Mouse (Mus musculus): ENCODE measurements at regions not wholly inside any gene's neighbourhood (a gene's known extent, or its start where the extent isn't known, plus 50 kb on each side); places are given as distances from the start of the nearest gene placed in this dataset.

DNA sequence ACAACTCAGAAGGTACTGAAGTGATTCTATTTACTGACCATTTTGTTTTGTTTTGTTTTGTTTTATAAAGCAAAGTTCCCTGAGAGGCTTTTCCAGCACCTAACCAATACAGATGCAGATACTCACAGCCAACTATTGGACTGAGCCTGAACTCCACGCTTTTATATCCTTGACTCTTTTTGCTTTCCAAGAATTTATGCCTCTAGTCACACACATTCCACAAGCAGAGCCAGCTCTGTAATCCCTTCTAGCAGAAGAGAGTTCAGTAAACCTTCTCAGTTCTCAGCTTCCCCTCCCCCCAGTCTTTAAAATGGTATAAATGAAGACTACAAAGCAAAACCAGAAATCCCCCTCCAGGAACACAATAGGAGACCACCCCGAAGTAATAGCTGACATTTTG lies 269.0 kb upstream of the 1700003H04Rik start:
- H3K4me1 ChIP-seq (ENCODE audit: control insufficient read depth, insufficient read depth, low read depth, low read length) = no peaks in the 10 kb centered on the region
- WGBS = 74% methylated on average over 2 of the region's 2 CpGs
- ATAC-seq = no peak
- no peak overlapping the region for H3K9ac ChIP-seq (ENCODE audit: low read depth, low read length)
- H3K27me3 ChIP-seq (replicated peaks; ENCODE audit: control insufficient read depth, insufficient read depth, low read length) = no peaks in the 10 kb centered on the region
- H3K9me3 ChIP-seq (ENCODE audit: control insufficient read depth, low read length) = no peaks in the 10 kb centered on the region
- H3K27ac ChIP-seq (ENCODE audit: low read depth, low read length) = no peak overlapping the region
- H3K4me3 ChIP-seq (ENCODE audit: low read length) = no peak overlapping the region
- no peaks in the 10 kb centered on the region for H3K36me3 ChIP-seq (ENCODE audit: control insufficient read depth, insufficient read depth, low read length)
- no peak overlapping the region for H3K4me2 ChIP-seq (ENCODE audit: low read length)

DNA sequence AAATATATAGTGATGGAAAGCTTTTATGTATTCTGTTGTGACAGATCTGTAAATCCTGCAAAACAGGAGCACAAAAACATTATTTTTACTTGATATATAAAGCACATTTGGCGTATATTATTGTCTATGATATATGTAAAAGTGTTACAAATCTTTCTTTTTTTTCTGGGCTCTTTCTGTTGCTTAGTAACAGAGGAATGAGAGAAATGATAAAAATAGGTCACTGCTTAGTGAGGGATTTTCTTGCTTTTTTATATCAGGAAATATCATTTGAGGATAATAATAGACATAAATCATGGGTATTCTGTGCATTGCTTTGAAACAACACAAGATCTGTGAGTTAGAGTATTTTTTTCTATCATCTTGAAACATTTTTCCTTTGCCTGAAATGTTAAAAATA lies 239.7 kb upstream of the 1700003H04Rik start:
- 74% methylated on average over 1 of the region's 1 CpGs for WGBS
- Histone ChIP-seq H3K4me2 (ENCODE audit: low read length) (no peak overlapping the region), H3K4me3 (ENCODE audit: low read length) (no peak overlapping the region), H3K27me3 (replicated peaks; ENCODE audit: control insufficient read depth, insufficient read depth, low read length) (no peaks in the 10 kb centered on the region), H3K36me3 (ENCODE audit: control insufficient read depth, insufficient read depth, low read length) (no peaks in the 10 kb centered on the region), H3K9me3 (ENCODE audit: control insufficient read depth, low read length) (no peaks in the 10 kb centered on the region), H3K9ac (ENCODE audit: low read depth, low read length) (no peak overlapping the region), H3K27ac (ENCODE audit: low read depth, low read length) (no peak overlapping the region), H3K4me1 (ENCODE audit: control insufficient read depth, insufficient read depth, low read depth, low read length) (no peaks in the 10 kb centered on the region)
- ATAC-seq = peak; percentile 48; the same call in 1 of the 2 replicates

DNA sequence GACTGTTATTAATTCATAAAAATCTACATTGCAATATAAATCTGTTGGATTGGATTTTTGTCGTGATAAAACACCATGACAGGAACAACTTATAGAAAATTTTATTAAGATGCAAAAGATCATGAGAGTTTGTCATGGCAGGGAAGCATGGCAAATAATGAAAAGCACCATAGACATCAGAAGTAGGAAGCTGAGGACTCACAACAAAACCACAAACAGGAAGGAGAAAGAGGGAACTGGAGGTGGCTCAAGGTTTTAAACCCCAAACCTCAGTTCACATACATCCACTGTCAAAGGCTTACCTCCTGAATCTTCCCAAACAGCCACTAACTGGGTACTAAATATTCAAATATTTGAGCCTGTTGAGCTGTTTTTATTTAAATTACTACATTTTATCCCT lies 226.0 kb upstream of the 1700003H04Rik start:
- Histone ChIP-seq H3K9me3 (ENCODE audit: control insufficient read depth, low read length) (no peaks in the 10 kb centered on the region), H3K4me3 (ENCODE audit: low read length) (no peak overlapping the region), H3K27me3 (replicated peaks; ENCODE audit: control insufficient read depth, insufficient read depth, low read length) (no peaks in the 10 kb centered on the region), H3K27ac (ENCODE audit: low read depth, low read length) (no peak overlapping the region), H3K4me2 (ENCODE audit: low read length) (no peak overlapping the region), H3K9ac (ENCODE audit: low read depth, low read length) (no peak overlapping the region), H3K4me1 (ENCODE audit: control insufficient read depth, insufficient read depth, low read depth, low read length) (no peaks in the 10 kb centered on the region), H3K36me3 (ENCODE audit: control insufficient read depth, insufficient read depth, low read length) (no peaks in the 10 kb centered on the region)
- 93% methylated on average over 1 of the region's 1 CpGs for WGBS
- ATAC-seq = no peak

DNA sequence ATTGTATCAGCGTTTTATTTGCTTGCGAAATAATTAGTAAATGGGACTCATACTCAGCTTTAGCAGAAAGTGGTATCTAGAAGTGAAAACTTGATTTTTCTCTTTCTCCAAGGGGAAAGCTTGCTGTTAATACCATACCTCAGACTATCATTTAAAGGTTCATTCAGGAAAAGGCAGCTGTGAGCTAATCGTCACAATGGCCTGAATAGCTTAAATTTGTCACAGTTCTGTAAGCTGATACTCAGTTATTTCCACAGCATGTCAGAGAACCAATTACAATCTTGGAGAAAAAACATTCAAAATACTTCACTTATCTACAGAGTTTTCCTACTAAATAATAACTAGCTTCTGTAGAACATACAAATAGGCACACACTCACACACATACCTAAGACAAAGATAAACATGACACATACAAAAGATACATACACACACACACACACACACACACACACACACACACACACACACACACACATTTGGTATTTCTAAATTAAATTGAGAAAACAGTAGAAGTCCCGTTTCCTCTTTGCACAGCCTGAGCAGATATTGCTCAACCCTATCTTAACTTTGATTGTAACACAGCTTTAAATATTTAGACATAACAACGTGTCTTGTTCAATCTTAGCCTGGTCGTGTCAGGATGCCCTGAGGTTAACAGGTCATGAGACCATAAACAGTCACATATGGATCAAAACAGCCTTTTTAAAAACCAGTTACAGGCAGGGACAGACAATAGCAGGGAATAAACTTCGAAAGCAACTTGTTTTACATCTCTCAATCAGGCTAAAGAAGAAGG lies 208.5 kb upstream of the 1700003H04Rik start:
- H3K4me3 ChIP-seq (ENCODE audit: low read length) = no peak overlapping the region
- no peaks in the 10 kb centered on the region for H3K4me1 ChIP-seq (ENCODE audit: control insufficient read depth, insufficient read depth, low read depth, low read length)
- no peak overlapping the region for H3K4me2 ChIP-seq (ENCODE audit: low read length)
- no peaks in the 10 kb centered on the region for H3K36me3 ChIP-seq (ENCODE audit: control insufficient read depth, insufficient read depth, low read length)
- no peak for ATAC-seq
- WGBS = 55% methylated on average over 7 of the region's 7 CpGs
- H3K27me3 ChIP-seq (replicated peaks; ENCODE audit: control insufficient read depth, insufficient read depth, low read length) = no peaks in the 10 kb centered on the region
- H3K9me3 ChIP-seq (ENCODE audit: control insufficient read depth, low read length) = no peaks in the 10 kb centered on the region
- no peak overlapping the region for H3K9ac ChIP-seq (ENCODE audit: low read depth, low read length)
- no peak overlapping the region for H3K27ac ChIP-seq (ENCODE audit: low read depth, low read length)

DNA sequence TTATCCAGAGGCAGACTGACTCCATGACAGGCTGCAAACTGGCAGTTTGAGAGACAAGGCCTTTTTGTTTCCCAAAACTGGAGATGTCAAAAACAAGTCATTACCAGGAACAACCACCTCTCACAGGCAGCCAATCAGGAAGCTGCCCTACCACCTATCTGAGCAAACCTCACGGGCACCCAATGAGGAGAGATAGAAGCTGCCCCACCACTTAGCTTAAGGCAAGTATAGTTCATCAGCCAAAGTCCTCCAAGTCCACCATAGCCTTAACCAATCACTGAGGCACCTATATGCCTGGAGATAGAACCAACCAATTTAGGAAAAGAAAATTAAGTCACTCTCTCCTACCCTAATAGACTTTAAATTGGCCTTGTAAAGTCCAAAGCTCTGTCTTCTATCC lies 207.3 kb upstream of the 1700003H04Rik start:
- Histone ChIP-seq H3K4me2 (ENCODE audit: low read length) (no peak overlapping the region), H3K9me3 (ENCODE audit: control insufficient read depth, low read length) (no peaks in the 10 kb centered on the region), H3K9ac (ENCODE audit: low read depth, low read length) (no peak overlapping the region), H3K27me3 (replicated peaks; ENCODE audit: control insufficient read depth, insufficient read depth, low read length) (no peaks in the 10 kb centered on the region), H3K4me3 (ENCODE audit: low read length) (no peak overlapping the region), H3K27ac (ENCODE audit: low read depth, low read length) (no peak overlapping the region), H3K4me1 (ENCODE audit: control insufficient read depth, insufficient read depth, low read depth, low read length) (no peaks in the 10 kb centered on the region), H3K36me3 (ENCODE audit: control insufficient read depth, insufficient read depth, low read length) (no peaks in the 10 kb centered on the region)
- ATAC-seq = no peak
- 77% methylated on average over 1 of the region's 1 CpGs for WGBS

DNA sequence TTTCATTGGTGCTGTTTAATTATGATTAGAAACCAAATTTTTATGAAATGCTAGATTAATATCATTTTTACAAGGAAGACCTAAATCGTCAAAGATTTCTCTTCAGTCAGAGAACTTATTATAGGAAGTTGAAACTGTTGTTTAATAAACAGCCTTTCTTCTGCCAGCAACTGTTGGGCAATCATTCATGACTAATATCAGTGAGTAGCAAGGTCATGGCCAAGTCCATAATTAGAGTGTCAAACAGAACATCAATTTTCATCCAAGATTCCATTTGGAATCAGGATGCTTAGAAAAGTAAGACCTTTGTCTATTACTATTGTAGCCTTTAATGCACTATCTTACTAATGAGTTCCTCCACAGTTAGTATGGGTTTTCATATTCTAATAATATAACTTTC lies 189.4 kb upstream of the 1700003H04Rik start:
- no peaks in the 10 kb centered on the region for H3K9me3 ChIP-seq (ENCODE audit: control insufficient read depth, low read length)
- 84% methylated on average over 1 of the region's 1 CpGs for WGBS
- no peak overlapping the region for H3K4me3 ChIP-seq (ENCODE audit: low read length)
- no peak overlapping the region for H3K4me2 ChIP-seq (ENCODE audit: low read length)
- no peaks in the 10 kb centered on the region for H3K27me3 ChIP-seq (replicated peaks; ENCODE audit: control insufficient read depth, insufficient read depth, low read length)
- no peaks in the 10 kb centered on the region for H3K36me3 ChIP-seq (ENCODE audit: control insufficient read depth, insufficient read depth, low read length)
- no peaks in the 10 kb centered on the region for H3K4me1 ChIP-seq (ENCODE audit: control insufficient read depth, insufficient read depth, low read depth, low read length)
- H3K9ac ChIP-seq (ENCODE audit: low read depth, low read length) = no peak overlapping the region
- no peak for ATAC-seq
- H3K27ac ChIP-seq (ENCODE audit: low read depth, low read length) = no peak overlapping the region

DNA sequence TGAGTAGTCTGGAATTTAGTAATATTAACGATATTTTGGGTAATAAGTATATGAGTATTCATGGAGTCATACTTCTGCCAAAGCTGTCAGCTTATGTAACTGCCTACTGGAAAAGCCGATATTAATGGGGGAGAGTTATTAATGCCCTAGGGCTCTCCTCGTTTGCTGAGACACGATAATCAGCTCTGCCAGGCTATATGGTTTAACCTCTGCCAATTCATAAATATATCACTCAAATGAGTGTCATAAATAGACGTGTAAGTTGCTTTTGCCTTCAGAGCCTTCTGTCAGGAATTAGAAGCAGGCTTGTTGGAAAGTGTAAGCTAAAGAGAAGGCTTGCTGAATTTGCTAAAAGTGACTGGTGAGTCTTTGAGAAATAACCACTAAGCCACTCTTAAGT lies 188.4 kb upstream of the 1700003H04Rik start:
- Histone ChIP-seq H3K27ac (ENCODE audit: low read depth, low read length) (no peak overlapping the region), H3K9ac (ENCODE audit: low read depth, low read length) (no peak overlapping the region), H3K36me3 (ENCODE audit: control insufficient read depth, insufficient read depth, low read length) (no peaks in the 10 kb centered on the region), H3K4me3 (ENCODE audit: low read length) (no peak overlapping the region), H3K4me2 (ENCODE audit: low read length) (no peak overlapping the region), H3K27me3 (replicated peaks; ENCODE audit: control insufficient read depth, insufficient read depth, low read length) (no peaks in the 10 kb centered on the region), H3K4me1 (ENCODE audit: control insufficient read depth, insufficient read depth, low read depth, low read length) (no peaks in the 10 kb centered on the region), H3K9me3 (ENCODE audit: control insufficient read depth, low read length) (no peaks in the 10 kb centered on the region)
- 48% methylated on average over 5 of the region's 5 CpGs for WGBS
- peak; percentile 54; the same call in 1 of the 2 replicates for ATAC-seq

DNA sequence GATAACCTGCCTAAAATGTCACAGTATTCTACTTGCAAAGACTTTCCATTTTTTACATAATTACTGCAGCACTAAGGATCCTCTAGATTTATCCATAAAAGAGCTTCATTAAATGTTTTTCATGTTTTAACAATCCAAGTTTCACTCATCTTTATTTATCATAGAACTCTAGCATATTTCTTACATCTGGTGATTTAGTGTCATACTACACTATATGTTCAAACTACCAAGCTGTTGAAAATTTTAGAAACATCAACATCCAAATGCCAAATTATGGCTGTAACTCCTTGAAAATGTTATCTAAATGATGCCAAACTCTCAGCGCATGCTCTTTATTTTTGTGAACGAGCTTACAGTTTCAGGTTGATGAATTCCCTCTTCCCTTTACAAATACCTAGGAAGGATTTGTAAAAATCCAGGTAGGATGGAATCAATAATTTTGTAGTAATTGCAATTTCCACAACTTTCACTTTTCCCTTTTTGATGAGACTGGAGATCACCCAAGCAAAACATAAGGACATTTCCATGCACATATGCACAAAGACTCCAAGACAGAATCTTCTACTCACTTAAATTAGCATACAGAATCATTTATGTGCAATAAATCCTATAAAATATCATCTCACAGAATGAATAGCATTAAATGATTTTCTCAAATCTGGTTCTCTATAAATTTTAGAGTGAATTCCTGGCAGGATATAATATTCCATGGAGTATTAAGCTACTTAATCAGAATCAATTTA lies 175.0 kb upstream of the 1700003H04Rik start:
- H3K4me3 ChIP-seq (ENCODE audit: low read length) = no peak overlapping the region
- no peak overlapping the region for H3K9ac ChIP-seq (ENCODE audit: low read depth, low read length)
- H3K4me1 ChIP-seq (ENCODE audit: control insufficient read depth, insufficient read depth, low read depth, low read length) = no peaks in the 10 kb centered on the region
- H3K27ac ChIP-seq (ENCODE audit: low read depth, low read length) = no peak overlapping the region
- H3K9me3 ChIP-seq (ENCODE audit: control insufficient read depth, low read length) = no peaks in the 10 kb centered on the region
- no peak overlapping the region for H3K4me2 ChIP-seq (ENCODE audit: low read length)
- no peak for ATAC-seq
- WGBS = 87% methylated on average over 2 of the region's 2 CpGs
- no peaks in the 10 kb centered on the region for H3K36me3 ChIP-seq (ENCODE audit: control insufficient read depth, insufficient read depth, low read length)
- H3K27me3 ChIP-seq (replicated peaks; ENCODE audit: control insufficient read depth, insufficient read depth, low read length) = no peaks in the 10 kb centered on the region

DNA sequence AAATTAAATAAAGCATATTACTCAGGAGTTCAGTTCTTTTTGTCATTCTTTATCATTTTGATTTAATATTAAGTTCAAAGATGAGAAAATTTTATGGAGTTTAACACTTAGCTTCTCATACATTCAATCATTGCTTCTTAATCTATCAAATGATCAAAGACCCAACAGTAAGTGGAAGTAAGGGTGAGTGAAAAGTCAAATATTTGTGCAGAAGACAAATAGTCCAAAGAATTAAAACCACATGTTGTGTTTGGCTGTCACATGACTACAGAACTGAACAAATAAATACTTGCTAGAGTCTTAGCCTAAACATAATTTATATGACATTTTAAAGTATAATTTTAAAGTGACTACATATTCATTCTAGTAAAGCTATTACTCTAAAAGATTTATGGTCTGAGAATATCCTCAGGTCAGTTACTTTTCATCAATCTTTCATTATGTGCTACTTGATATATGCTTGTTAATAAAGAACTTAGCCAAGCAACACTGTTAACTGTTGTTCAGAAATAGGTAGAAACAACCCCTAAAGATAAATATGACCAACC lies 171.7 kb upstream of the 1700003H04Rik start:
- H3K27me3 ChIP-seq (replicated peaks; ENCODE audit: control insufficient read depth, insufficient read depth, low read length) = no peaks in the 10 kb centered on the region
- H3K9ac ChIP-seq (ENCODE audit: low read depth, low read length) = no peak overlapping the region
- no peaks in the 10 kb centered on the region for H3K4me1 ChIP-seq (ENCODE audit: control insufficient read depth, insufficient read depth, low read depth, low read length)
- no peak for ATAC-seq
- no peaks in the 10 kb centered on the region for H3K9me3 ChIP-seq (ENCODE audit: control insufficient read depth, low read length)
- no peak overlapping the region for H3K27ac ChIP-seq (ENCODE audit: low read depth, low read length)
- no peaks in the 10 kb centered on the region for H3K36me3 ChIP-seq (ENCODE audit: control insufficient read depth, insufficient read depth, low read length)
- no peak overlapping the region for H3K4me2 ChIP-seq (ENCODE audit: low read length)
- H3K4me3 ChIP-seq (ENCODE audit: low read length) = no peak overlapping the region
